Mouse (Mus musculus): Measurements from ENCODE around the gene Dyrk1a. TPM values are rescaled to one million over a fixed set of nuclear protein-coding genes. Genes with fewer than 3 reads are reported as not detected.

Dyrk1a gene
- polyA plus RNA-seq, 1 experiment from 2014 or later = 3.9 TPM

DNA sequence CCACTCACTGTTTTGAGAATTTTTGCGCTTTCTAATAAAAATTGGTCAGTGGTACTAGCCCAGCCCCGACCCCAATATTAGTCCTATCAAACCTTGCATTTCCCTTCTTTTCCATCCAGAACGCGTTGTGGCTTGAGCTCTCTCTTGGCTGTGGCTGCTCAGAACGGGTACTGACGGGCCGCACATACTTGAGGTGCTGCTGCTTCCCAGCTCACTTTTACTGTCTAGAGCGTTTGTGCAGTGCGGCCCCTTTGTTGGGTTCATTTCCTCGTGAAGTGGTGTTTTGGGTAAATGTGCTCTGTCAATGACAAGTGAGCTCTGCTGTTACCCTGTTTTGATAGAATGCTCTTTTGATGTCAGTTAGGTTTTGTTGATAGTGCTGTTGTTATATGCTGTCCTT, 67.6 kb downstream of the Dyrk1a start:
- Histone ChIP-seq H3K36me3 (replicated peaks; ENCODE audit: insufficient read depth, low read length) (no peaks in the 10 kb centered on the region), H3K27me3 (ENCODE audit: insufficient read depth, low read length) (no peaks in the 10 kb centered on the region)

DNA sequence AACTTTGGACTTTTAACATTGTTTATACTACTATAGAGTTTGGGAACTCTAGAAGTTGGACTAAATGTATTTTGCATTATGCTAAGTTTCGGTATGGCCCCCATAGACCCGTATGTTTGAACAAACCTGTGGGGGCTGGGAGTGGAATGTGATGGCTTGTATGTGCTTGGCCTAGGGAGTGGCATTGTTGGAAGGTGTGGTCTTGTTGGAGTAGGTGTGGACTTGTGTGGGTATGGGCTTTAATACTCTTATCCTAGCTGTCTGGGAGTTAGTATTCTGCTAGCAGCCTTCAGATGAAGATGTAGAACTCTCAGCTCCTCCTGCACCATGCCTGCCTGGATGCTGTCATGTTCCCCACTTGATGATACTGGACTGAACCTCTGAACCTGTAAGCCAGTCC, 72.0 kb downstream of the Dyrk1a start:
- Histone ChIP-seq H3K36me3 (replicated peaks; ENCODE audit: insufficient read depth, low read length) (no peaks in the 10 kb centered on the region), H3K9ac (replicated peaks) (no peak overlapping the region), H3K4me1 (ENCODE audit: insufficient read depth) (peaks cover 16% of the 10 kb centered on the region), H3K4me2 (ENCODE audit: low read depth, low read length) (no peak overlapping the region), H3K27me3 (ENCODE audit: insufficient read depth, low read length) (no peaks in the 10 kb centered on the region), H3K9me3 (ENCODE audit: low read length) (no peaks in the 10 kb centered on the region), H3K4me3 (ENCODE audit: low read depth, low read length) (no peak overlapping the region), H3K27ac (ENCODE audit: low read depth) (no peak overlapping the region)
- WGBS (ENCODE audit: insufficient replicate concordance) = 92% methylated on average over 2 of the region's 2 CpGs
- ATAC-seq = no peak
- DNase-seq = no peak
- TF ChIP-seq EP300 (IDR thresholded peaks at IDR 0.05; ENCODE audit: low read depth) = no peak
- no peak for TF ChIP-seq CTCF (IDR thresholded peaks at IDR 0.05; ENCODE audit: low read depth)

More for the DNA sequence above, 67.6 kb downstream of the Dyrk1a start:
- 55% methylated on average over 10 of the region's 10 CpGs for WGBS (ENCODE audit: insufficient replicate concordance)
- Histone ChIP-seq H3K9ac (replicated peaks) (no peak overlapping the region), H3K4me1 (ENCODE audit: insufficient read depth) (peaks cover 23% of the 10 kb centered on the region), H3K27ac (ENCODE audit: low read depth) (no peak overlapping the region), H3K4me2 (ENCODE audit: low read depth, low read length) (no peak overlapping the region), H3K4me3 (ENCODE audit: low read depth, low read length) (no peak overlapping the region), H3K9me3 (ENCODE audit: low read length) (no peaks in the 10 kb centered on the region)
- no peak for TF ChIP-seq CTCF (IDR thresholded peaks at IDR 0.05; ENCODE audit: low read depth)
- TF ChIP-seq EP300 (IDR thresholded peaks at IDR 0.05; ENCODE audit: low read depth) = no peak
- ATAC-seq (no peak), DNase-seq (no peak)

DNA sequence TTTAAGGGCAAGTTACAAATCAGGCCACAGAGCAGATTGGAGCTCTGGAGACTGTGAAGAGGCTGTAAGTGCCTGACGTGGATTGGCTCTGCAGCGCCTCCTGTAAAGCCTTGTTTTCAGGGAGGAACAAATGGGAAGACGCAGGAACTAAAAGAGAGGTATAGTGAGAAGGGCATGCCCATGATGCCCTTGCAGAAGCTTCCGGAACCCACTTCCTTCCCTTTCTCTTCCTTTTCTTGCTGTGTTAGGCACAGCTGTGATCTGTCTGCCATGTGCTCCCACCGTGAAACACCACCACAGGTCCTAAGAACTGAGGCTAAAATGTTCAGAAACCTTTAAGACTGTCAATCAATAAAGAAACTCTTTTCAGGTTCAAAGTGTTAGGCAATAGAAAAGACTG, 77.3 kb downstream of the Dyrk1a start:
- DNase-seq (no peak), ATAC-seq (no peak)
- peaks cover 12% of the 10 kb centered on the region for H3K4me1 ChIP-seq (ENCODE audit: insufficient read depth)
- no peak for TF ChIP-seq EP300 (IDR thresholded peaks at IDR 0.05; ENCODE audit: low read depth)
- no peak for TF ChIP-seq CTCF (IDR thresholded peaks at IDR 0.05; ENCODE audit: low read depth)
- 44% methylated on average over 5 of the region's 5 CpGs for WGBS (ENCODE audit: insufficient replicate concordance)
- H3K27ac ChIP-seq (ENCODE audit: low read depth) = no peak overlapping the region
- H3K9me3 ChIP-seq (ENCODE audit: low read length) = no peaks in the 10 kb centered on the region
- H3K4me2 ChIP-seq (ENCODE audit: low read depth, low read length) = 0 out of 2 replicates have a peak overlapping the region, but pooled peaks have one; percentile 4
- no peaks in the 10 kb centered on the region for H3K27me3 ChIP-seq (ENCODE audit: insufficient read depth, low read length)
- no peak overlapping the region for H3K9ac ChIP-seq (replicated peaks)
- H3K36me3 ChIP-seq (replicated peaks; ENCODE audit: insufficient read depth, low read length) = no peaks in the 10 kb centered on the region
- no peak overlapping the region for H3K4me3 ChIP-seq (ENCODE audit: low read depth, low read length)

DNA sequence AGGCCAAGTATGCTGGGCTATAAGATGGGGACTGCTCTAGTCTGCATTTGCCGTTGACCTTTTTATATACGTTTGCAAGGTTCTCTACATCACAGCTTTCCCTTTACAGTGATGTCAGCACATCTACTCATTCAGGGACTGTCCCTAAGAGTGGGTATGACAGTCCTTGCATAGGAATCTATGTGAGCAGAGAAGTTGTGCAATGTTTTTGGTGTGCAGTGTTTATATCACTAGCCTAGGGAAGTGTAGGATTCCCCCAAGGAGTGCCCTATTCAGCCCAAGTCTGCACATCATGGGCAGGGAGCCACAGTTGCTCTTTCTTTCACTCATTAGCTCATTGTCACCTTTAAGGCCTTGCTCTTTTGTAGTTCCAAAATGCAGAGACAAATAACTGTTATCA, 78.1 kb downstream of the Dyrk1a start:
- DNase-seq = no peak
- Histone ChIP-seq H3K9ac (replicated peaks) (no peak overlapping the region), H3K27ac (ENCODE audit: low read depth) (no peak overlapping the region), H3K4me2 (ENCODE audit: low read depth, low read length) (no peak overlapping the region), H3K4me3 (ENCODE audit: low read depth, low read length) (no peak overlapping the region), H3K36me3 (replicated peaks; ENCODE audit: insufficient read depth, low read length) (no peaks in the 10 kb centered on the region), H3K4me1 (ENCODE audit: insufficient read depth) (peaks cover 12% of the 10 kb centered on the region), H3K27me3 (ENCODE audit: insufficient read depth, low read length) (no peaks in the 10 kb centered on the region), H3K9me3 (ENCODE audit: low read length) (no peaks in the 10 kb centered on the region)
- no peak for TF ChIP-seq CTCF (IDR thresholded peaks at IDR 0.05; ENCODE audit: low read depth)
- no peak for TF ChIP-seq EP300 (IDR thresholded peaks at IDR 0.05; ENCODE audit: low read depth)
- 0 out of 2 replicates have a peak, but pooled peaks have one; percentile 36 for ATAC-seq
- 82% methylated on average over 2 of the region's 2 CpGs for WGBS (ENCODE audit: insufficient replicate concordance)

DNA sequence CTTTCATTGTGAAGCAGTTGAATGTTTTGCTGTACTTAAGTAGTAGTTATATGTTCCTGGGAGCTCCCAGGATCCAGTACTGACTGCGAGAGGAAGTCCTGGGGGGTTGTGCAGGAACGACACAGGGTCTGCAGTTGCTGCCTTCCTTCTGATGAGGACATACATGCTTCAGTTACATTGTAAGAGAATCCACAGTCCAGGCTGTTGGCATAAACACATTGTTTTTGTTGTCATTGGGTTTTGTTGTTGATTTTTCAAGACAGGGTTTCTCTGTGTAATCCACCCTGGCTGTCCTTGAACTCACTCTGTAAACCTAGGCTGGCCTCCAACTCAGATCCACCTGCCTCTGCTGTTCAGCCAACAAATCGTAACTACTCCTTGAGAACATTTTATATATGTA, 80.1 kb downstream of the Dyrk1a start:
- Histone ChIP-seq H3K4me1 (ENCODE audit: insufficient read depth) (peaks cover 12% of the 10 kb centered on the region), H3K27ac (ENCODE audit: low read depth) (no peak overlapping the region), H3K27me3 (ENCODE audit: insufficient read depth, low read length) (no peaks in the 10 kb centered on the region), H3K36me3 (replicated peaks; ENCODE audit: insufficient read depth, low read length) (no peaks in the 10 kb centered on the region), H3K4me2 (ENCODE audit: low read depth, low read length) (no peak overlapping the region), H3K9ac (replicated peaks) (no peak overlapping the region), H3K9me3 (ENCODE audit: low read length) (no peaks in the 10 kb centered on the region), H3K4me3 (ENCODE audit: low read depth, low read length) (no peak overlapping the region)
- 59% methylated on average over 3 of the region's 3 CpGs for WGBS (ENCODE audit: insufficient replicate concordance)
- peak; percentile 25; the same call in 1 of the 2 replicates for ATAC-seq
- no peak for DNase-seq
- TF ChIP-seq EP300 (IDR thresholded peaks at IDR 0.05; ENCODE audit: low read depth) (no peak), CTCF (IDR thresholded peaks at IDR 0.05; ENCODE audit: low read depth) (no peak)

DNA sequence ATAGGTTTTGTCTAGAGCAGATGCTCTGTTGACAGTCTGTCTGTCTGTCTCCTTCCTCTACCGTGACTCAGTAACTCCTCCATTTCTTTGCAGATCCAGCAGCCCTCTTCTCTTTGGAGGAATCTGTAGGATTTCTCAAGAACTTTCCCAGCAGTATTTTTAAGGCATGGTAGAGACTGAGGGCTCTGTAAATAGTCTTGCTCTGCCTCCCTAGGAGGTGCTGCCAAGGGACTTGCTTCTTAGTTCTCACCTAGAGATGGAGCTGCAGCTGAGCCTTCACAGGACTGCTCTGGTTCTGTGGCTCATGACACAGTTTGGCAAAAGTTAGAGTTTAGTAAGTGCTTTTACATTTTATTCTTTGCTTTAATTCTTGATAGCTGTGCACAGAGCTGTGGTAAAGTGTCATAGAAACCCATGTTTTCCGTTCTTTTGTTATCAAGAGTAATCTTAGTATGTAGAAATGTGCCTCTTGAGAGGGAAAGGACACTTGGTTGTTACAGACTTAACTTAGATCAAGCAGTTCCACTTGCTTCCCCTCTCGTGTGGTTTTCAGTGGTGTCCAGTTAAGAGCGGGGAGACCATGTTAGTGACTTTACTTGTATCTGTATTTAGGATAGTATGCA, 82.4 kb downstream of the Dyrk1a start:
- Histone ChIP-seq H3K9me3 (ENCODE audit: low read length) (no peaks in the 10 kb centered on the region), H3K9ac (replicated peaks) (no peak overlapping the region), H3K36me3 (replicated peaks; ENCODE audit: insufficient read depth, low read length) (no peaks in the 10 kb centered on the region), H3K4me3 (ENCODE audit: low read depth, low read length) (no peak overlapping the region), H3K27ac (ENCODE audit: low read depth) (no peak overlapping the region), H3K4me1 (ENCODE audit: insufficient read depth) (peaks cover 5% of the 10 kb centered on the region), H3K4me2 (ENCODE audit: low read depth, low read length) (no peak overlapping the region), H3K27me3 (ENCODE audit: insufficient read depth, low read length) (no peaks in the 10 kb centered on the region)
- DNase-seq (no peak), ATAC-seq (no peak)
- 65% methylated on average over 4 of the region's 4 CpGs for WGBS (ENCODE audit: insufficient replicate concordance)
- TF ChIP-seq CTCF (IDR thresholded peaks at IDR 0.05; ENCODE audit: low read depth) (no peak), EP300 (IDR thresholded peaks at IDR 0.05; ENCODE audit: low read depth) (no peak)
